Mouse (Mus musculus) neural tube, embryonic 11.5 days (tissue): ENCODE results near the gene Brsk1. TPM values are rescaled to one million over a fixed set of nuclear protein-coding genes. Genes with fewer than 3 reads are reported as not detected.

Experiments used
- ATAC-seq: fragments of 200-750 bp; cut with Nextera tagmentation; 2 replicates; pipeline ENCODE4 v1.8.0; 2017; ENCODE audit warnings: moderate number of reproducible peaks, mild to moderate bottlenecking, moderate TSS enrichment, moderate library complexity; ENCODE audit not compliant: insufficient read depth, low FRiP score, low TSS enrichment
- DNase-seq: peaks from one replicate; pipeline ENCODE4 v3.0.0-alpha.2; 2015; ENCODE audit warnings: low spot score
- H3K27ac ChIP-seq: fragments of 300-500 bp; sonication (generic); 2 replicates; pipeline ENCODE4 v1.5.1; 2014; ENCODE audit warnings: low read depth, mild to moderate bottlenecking, low read length
- H3K27me3 ChIP-seq: fragments of 300-500 bp; sonication (generic); 2 replicates; pipeline ENCODE4 v1.6.1; 2014; ENCODE audit warnings: mild to moderate bottlenecking, low read length, mixed read lengths; ENCODE audit not compliant: control insufficient read depth, insufficient read depth
- H3K36me3 ChIP-seq: fragments of 300-500 bp; sonication (generic); 2 replicates; pipeline ENCODE4 v1.6.1; 2014; ENCODE audit warnings: mild to moderate bottlenecking, low read length, moderate library complexity, mixed read lengths; ENCODE audit not compliant: control insufficient read depth, insufficient read depth
- H3K4me1 ChIP-seq: fragments of 300-500 bp; sonication (generic); 2 replicates; pipeline ENCODE4 v1.6.1; 2014; ENCODE audit warnings: low read length, mixed read lengths; ENCODE audit not compliant: control insufficient read depth, insufficient read depth
- H3K4me2 ChIP-seq: fragments of 300-500 bp; sonication (generic); 2 replicates; pipeline ENCODE4 v1.6.1; 2014; ENCODE audit warnings: low read depth, mild to moderate bottlenecking, moderate library complexity
- H3K4me3 ChIP-seq: fragments of 300-500 bp; sonication (generic); 2 replicates; pipeline ENCODE4 v1.5.1; 2014; ENCODE audit warnings: low read depth, low read length
- H3K9ac ChIP-seq: fragments of 300-500 bp; sonication (generic); 2 replicates; pipeline ENCODE4 v1.6.1; 2014; ENCODE audit warnings: mild to moderate bottlenecking, low read length
- H3K9me3 ChIP-seq: fragments of 300-500 bp; sonication (generic); 2 replicates; pipeline ENCODE4 v1.6.1; 2016; ENCODE audit warnings: low read length; ENCODE audit not compliant: control insufficient read depth
- WGBS: fragments of 180-500 bp; shearing (Covaris S2); extraction: QIAGEN DNeasy Blood & Tissue Kit; methylation state at CpG from one replicate; pipeline ENCODE4 v1.1.7; 2014; 5-methylcytosine and 5-hydroxymethylcytosine counted together
- polyA plus RNA-seq: library from polyadenylated mRNA; unstranded; fragments of >200 nt; fragmentation: Nextera tagmentation; extraction: Ambion mirVana; gene quantifications from 2 replicates; pipeline ENCODE4 v1.2.1, GENCODE M21; 2014

Brsk1 gene
- polyA plus RNA-seq, result 2.7 and 3.4 TPM in 2 replicates

GRCm38 (mm10) chr7:4690387-4690786 lies at the start of gene Brsk1:
Gene Brsk1 (plus strand): TSS chr7:4690604.
- DNase-seq (peak; percentile 92), ATAC-seq (peak; percentile 87)
- Histone ChIP-seq H3K4me3 (peak within 1 kb of the TSS; percentile 99), H3K27me3 (no peaks in the 10 kb centered on the region), H3K4me2 (peak within 1 kb of the TSS; percentile 83), H3K4me1 (peaks cover 3% of the 10 kb centered on the region; the same call in 1 of the 2 replicates), H3K9ac (peak within 1 kb of the TSS; percentile 100), H3K9me3 (no peaks in the 10 kb centered on the region), H3K27ac (peak within 1 kb of the TSS; percentile 95), H3K36me3 (peaks cover 8% of the 10 kb centered on the region)
- 7% methylated on average over 4 of the region's 18 CpGs for WGBS

GRCm38 (mm10) chr7:4641155-4641554 lies 49.2 kb upstream of the Brsk1 start:
- H3K27ac ChIP-seq, result no peak overlapping the region
- no peaks in the 10 kb centered on the region for H3K9me3 ChIP-seq
- H3K9ac ChIP-seq, result no peak overlapping the region
- DNase-seq (no peak), ATAC-seq (no peak)
- no peak overlapping the region for H3K4me2 ChIP-seq
- H3K4me1 ChIP-seq, result no peaks in the 10 kb centered on the region
- no peak overlapping the region for H3K4me3 ChIP-seq
- H3K27me3 ChIP-seq, result no peaks in the 10 kb centered on the region
- 88% methylated on average over 11 of the region's 11 CpGs for WGBS
- peaks cover 20% of the 10 kb centered on the region for H3K36me3 ChIP-seq

GRCm38 (mm10) chr7:4641956-4642355 lies 48.4 kb upstream of the Brsk1 start:
- H3K4me1 ChIP-seq, result no peaks in the 10 kb centered on the region
- no peak overlapping the region for H3K4me2 ChIP-seq
- peaks cover 20% of the 10 kb centered on the region for H3K36me3 ChIP-seq
- H3K27me3 ChIP-seq, result no peaks in the 10 kb centered on the region
- H3K27ac ChIP-seq, result no peak overlapping the region
- H3K4me3 ChIP-seq, result no peak overlapping the region
- DNase-seq (no peak), ATAC-seq (no peak)
- no peak overlapping the region for H3K9ac ChIP-seq
- 91% methylated on average over 7 of the region's 7 CpGs for WGBS
- no peaks in the 10 kb centered on the region for H3K9me3 ChIP-seq

GRCm38 (mm10) chr7:4643225-4643624 lies 47.2 kb upstream of the Brsk1 start:
- Histone ChIP-seq H3K27me3 (no peaks in the 10 kb centered on the region), H3K4me2 (no peak overlapping the region), H3K4me3 (no peak overlapping the region), H3K9me3 (no peaks in the 10 kb centered on the region), H3K27ac (no peak overlapping the region), H3K4me1 (no peaks in the 10 kb centered on the region), H3K9ac (no peak overlapping the region), H3K36me3 (peaks cover 20% of the 10 kb centered on the region)
- DNase-seq, result no peak
- WGBS, result 96% methylated on average over 6 of the region's 6 CpGs
- ATAC-seq, result no peak

- WGBS, result 96% methylated on average over 3 of the region's 3 CpGs
- no peaks in the 10 kb centered on the region for H3K4me1 ChIP-seq
- DNase-seq (no peak), ATAC-seq (no peak)
- H3K36me3 ChIP-seq, result peaks cover 11% of the 10 kb centered on the region
- no peaks in the 10 kb centered on the region for H3K27me3 ChIP-seq
- no peak overlapping the region for H3K4me3 ChIP-seq
- no peak overlapping the region for H3K27ac ChIP-seq
- no peaks in the 10 kb centered on the region for H3K9me3 ChIP-seq
- no peak overlapping the region for H3K4me2 ChIP-seq
- H3K9ac ChIP-seq, result no peak overlapping the region
These were observed 43.6 kb upstream of the Brsk1 start for GRCm38 (mm10) chr7:4646806-4647205.

- H3K4me3 ChIP-seq, result no peak overlapping the region
- H3K27ac ChIP-seq, result no peak overlapping the region
- H3K4me1 ChIP-seq, result no peaks in the 10 kb centered on the region
- peaks cover 8% of the 10 kb centered on the region for H3K36me3 ChIP-seq
- 86% methylated on average over 6 of the region's 6 CpGs for WGBS
- H3K27me3 ChIP-seq, result no peaks in the 10 kb centered on the region
- H3K4me2 ChIP-seq, result no peak overlapping the region
- H3K9ac ChIP-seq, result no peak overlapping the region
- ATAC-seq (no peak), DNase-seq (no peak)
- H3K9me3 ChIP-seq, result no peaks in the 10 kb centered on the region
These were observed 43.1 kb upstream of the Brsk1 start for GRCm38 (mm10) chr7:4647291-4647690.

DNA sequence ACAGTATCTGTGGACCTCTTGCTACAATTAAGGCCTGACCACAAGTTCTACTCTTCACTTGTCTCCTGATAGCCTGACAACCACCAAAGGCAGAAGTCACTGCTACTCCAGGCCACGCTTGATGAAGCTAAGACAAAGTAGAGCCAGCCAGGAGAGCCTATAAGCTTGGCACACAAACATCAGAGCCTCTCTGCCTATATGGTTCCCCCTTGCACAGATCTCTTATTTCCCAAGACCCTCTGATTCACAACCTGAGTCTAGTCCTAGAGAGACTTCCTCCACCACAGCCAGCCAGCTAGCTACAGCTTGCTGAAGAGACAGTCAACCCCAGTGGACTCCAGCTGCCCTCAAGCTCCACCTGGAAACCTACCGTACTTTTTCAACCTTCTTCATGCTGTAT lies 42.4 kb upstream of the Brsk1 start:
- Histone ChIP-seq H3K4me2 (no peak overlapping the region), H3K9me3 (no peaks in the 10 kb centered on the region), H3K4me1 (no peaks in the 10 kb centered on the region), H3K27ac (no peak overlapping the region), H3K36me3 (peaks cover 6% of the 10 kb centered on the region), H3K9ac (no peak overlapping the region), H3K4me3 (no peak overlapping the region), H3K27me3 (no peaks in the 10 kb centered on the region)
- WGBS, result 89% methylated on average over 2 of the region's 2 CpGs
- ATAC-seq (no peak), DNase-seq (no peak)

DNA sequence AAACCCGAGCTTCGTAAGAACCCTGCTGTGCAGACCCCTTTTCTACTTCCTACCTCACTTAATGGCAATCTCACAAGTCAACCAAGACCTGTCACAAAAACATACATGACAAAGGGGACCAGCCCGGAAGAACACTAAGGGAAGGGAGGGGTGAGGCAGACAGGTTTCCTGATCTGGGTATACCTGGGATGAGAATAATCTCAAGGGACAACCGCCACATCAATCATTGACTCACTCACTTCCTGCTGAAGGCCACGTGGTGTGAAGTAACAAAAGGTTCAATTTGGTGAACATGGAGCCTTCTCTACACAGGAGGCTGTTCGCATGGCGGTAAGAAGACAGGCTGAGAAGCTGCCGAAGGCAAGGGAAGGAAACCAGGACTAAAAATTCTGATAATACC lies 38.8 kb upstream of the Brsk1 start:
- no peak overlapping the region for H3K4me3 ChIP-seq
- no peak overlapping the region for H3K9ac ChIP-seq
- no peaks in the 10 kb centered on the region for H3K27me3 ChIP-seq

DNA sequence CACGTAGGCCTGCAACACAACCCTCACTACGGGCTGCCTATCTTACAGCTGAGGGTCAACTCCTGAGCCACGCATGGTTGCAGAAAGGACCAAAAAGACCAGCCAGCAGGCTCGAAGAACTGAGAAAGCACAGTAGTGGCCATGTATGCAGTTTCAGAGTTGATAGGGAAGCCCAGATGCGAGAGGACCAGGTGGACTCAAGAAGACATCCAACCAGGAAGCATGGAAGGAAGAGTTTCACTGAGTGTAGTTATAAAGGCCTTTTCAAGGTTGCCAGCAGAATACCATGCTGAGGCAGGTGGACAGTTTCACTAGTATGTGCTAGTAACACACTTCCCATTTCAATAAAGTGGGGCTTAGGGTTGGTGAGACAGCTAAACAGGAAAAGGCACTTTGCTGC lies 37.7 kb upstream of the Brsk1 start:
- H3K9ac ChIP-seq, result no peak overlapping the region
- DNase-seq, result no peak
- no peak overlapping the region for H3K4me3 ChIP-seq
- H3K9me3 ChIP-seq, result no peaks in the 10 kb centered on the region
- H3K4me1 ChIP-seq, result peaks cover 12% of the 10 kb centered on the region
- 93% methylated on average over 5 of the region's 5 CpGs for whole genome bisulfite sequencing
- no peak for ATAC-seq
- H3K36me3 ChIP-seq, result no peaks in the 10 kb centered on the region
- no peak overlapping the region for H3K4me2 ChIP-seq
- H3K27me3 ChIP-seq, result no peaks in the 10 kb centered on the region
- no peak overlapping the region for H3K27ac ChIP-seq

More for the DNA sequence above, 38.8 kb upstream of the Brsk1 start:
- no peaks in the 10 kb centered on the region for H3K9me3 ChIP-seq
- H3K4me2 ChIP-seq, result no peak overlapping the region
- H3K4me1 ChIP-seq, result peaks cover under 1% of the 10 kb centered on the region
- DNase-seq (no peak), ATAC-seq (no peak)
- no peaks in the 10 kb centered on the region for H3K36me3 ChIP-seq
- no peak overlapping the region for H3K27ac ChIP-seq
- 76% methylated on average over 8 of the region's 8 CpGs for WGBS
